Mouse (Mus musculus): ENCODE results near the gene Rpp25l.
"Not testable (repeated sequence)": the region's sequence is repeated elsewhere in the genome, so short reads cannot be mapped to it uniquely, and the experiment has no call there.

Gene Rpp25l

DNA sequence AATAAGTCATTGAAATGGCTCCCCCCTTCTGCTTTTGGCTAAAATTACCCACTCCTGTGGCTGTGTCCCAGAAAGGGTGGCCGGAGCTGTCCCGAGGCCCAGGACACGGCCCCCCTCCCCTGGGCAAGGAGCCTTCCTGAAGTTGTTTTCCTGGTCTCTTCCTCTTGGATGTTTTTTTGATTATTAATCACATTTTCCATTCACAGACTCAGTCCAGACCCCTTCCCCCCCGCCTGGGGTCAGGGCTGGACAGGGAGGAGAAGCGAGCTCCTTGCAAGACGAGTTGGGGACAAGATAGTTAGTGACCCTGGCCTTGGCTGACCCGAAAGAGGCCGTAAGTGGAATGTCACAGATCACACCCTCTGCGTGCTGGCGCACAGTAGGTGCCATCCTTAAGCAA is 13.6 kb downstream of the Rpp25l start, which contains the start of gene Il11ra1:
TSS of gene Il11ra1 (plus strand) at position 207 of the 400 bp plus-strand sequence.
- in situ Hi-C loops (cut with MboI, MseI): loop anchor here (5.0 to 25.0 kb wide), 2 partner anchors 473 to 987 kb away; partner anchors contain the start of genes Aptx and Dnaja1

DNA sequence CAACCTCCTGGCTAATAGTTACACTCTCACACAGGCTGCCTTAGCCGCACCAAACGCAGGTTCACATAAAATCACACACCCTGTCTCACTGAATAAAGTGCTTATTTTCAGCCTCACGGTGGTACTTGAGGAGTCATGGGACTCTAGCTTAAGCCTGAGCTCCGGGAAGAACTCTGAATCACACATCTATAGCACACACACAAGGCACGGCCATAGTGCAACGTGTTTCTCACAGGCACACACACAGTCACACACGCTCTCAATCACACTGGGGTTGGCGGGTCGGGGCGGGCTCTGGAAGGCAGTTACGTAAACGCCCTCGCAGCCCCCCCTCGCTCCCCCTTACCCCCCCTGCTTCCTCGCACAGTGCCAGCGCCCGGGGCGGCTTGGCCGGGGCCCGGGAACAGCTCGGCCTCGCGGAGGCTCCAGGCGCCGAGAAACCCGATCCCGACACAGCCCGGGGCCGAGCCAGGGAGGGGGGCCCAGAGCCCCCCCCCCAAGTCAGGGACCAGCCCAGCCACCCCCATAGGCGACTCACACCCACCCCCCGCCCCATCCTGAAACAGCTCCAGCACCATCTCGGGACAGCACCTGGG is 14.8 kb downstream of the Rpp25l start:
- in situ Hi-C loops (cut with MboI, MseI): loop anchor here (5.0 kb wide), 1 partner anchor 474 kb away; no protein-coding TSS in a partner anchor

DNA sequence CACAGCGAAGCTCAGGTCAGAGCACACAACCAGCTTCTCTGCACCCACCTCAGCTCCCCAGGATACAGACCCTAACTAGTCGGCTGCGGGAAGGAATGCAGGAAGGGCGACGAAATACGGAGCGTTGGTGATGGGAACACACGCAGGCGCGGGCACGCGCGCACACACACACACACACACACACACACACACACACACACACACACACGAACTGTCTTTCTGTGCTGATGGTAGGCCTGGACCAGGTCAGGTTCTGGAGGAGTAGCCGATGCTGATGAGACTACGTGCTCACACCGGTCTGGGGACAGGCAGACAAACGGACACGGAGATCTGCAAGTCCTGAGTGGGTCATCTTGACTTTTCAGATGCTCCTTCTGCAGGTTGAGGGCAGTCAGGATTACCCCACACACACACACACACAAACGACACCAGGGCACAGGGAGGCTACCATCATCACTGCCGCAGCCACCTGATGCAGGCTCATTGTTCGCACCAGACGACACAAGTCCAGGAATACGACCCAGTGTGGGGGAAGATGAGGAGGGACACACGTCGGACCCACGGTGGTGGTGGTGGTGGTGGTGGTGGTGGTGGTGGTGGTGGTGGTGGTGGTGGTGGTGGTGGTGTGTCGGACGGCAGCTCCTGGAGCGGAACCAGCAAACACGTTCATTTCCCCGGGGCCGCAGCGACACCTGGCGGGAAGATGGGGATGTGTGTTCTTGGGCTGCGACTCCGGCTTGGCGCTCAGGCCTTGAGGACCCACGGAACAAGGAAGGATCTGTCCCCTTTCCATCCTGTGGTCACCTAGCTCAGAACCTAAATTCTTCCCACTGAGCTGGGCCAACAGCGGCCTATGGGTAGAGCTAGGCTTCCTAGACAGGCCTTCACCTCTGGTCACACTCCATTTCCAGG is 16.1 kb downstream of the Rpp25l start, which contains the start of gene Cntfr:
TSS of gene Cntfr (minus strand) at position 160 of the 912 bp plus-strand sequence.
- in situ Hi-C loops (cut with MboI, MseI): loop anchor here (5.0 kb wide), 1 partner anchor 475 kb away; no protein-coding TSS in a partner anchor

DNA sequence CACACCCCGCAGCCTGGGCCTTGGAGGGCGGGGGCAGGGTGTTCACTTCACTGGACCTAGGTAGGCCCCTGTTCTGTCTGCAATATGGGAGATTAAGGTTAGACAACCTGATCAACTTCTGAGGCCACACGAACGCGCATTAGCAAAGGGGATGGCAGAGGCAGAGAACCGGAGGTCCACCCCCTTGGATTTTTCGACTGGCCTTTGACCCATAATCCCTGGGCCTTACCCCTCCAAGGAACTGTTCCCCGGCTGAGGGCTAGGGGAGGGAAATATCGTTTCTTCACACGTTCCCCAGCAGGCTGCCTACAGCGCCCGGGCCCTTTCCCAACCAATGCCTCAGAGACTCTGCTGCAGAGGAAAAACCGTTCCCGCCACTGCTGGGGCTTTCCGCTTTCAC is 16.9 kb downstream of the Rpp25l start:
- in situ Hi-C loops (cut with MboI, MseI): loop anchor here (5.0 kb wide), 1 partner anchor 476 kb away; no protein-coding TSS in a partner anchor

DNA sequence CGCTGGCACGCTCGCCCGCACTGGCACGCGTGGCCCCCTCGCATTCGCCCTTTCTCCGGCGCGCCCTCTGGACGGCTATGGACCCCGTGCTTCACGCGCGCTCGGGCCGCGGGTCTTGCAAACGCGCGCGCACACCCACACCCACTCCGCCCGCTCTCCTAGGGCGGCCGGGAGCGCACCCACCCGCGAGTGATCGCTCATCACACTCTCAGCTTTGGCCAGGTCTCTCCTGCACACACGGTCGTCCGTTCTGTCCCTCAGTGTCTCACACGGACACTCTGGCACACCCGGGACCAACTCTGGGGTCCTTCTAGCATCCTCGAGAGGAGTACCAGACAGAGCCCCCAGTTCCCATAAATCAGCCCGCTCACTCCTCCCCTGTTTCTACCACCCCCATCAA is 17.5 kb downstream of the Rpp25l start:
- in situ Hi-C loops (cut with MboI, MseI): loop anchor here (5.0 kb wide), 1 partner anchor 477 kb away; no protein-coding TSS in a partner anchor

DNA sequence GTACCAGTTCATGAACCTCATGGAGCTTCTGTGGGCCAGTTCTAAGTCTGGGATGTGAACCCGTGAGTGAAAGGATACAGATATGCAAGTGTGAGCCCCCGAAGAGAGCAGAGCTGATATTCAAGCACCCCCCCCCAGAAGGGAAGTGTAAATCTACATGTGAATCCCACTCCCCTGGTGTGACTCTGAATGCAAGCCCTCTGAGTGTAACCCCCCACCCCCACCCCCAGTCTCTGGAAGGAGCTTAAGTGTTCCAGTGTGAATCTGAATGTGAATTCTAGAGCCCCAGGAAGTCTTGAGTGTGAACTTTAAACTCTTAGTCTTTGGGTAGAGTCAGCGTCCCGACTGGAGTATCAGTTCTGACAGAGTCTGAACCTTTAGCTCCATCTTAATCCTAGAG is 19.8 kb downstream of the Rpp25l start:
- in situ Hi-C loops (cut with MboI, MseI): loop anchor here (5.0 kb wide), 1 partner anchor 979 kb away; no protein-coding TSS in a partner anchor

DNA sequence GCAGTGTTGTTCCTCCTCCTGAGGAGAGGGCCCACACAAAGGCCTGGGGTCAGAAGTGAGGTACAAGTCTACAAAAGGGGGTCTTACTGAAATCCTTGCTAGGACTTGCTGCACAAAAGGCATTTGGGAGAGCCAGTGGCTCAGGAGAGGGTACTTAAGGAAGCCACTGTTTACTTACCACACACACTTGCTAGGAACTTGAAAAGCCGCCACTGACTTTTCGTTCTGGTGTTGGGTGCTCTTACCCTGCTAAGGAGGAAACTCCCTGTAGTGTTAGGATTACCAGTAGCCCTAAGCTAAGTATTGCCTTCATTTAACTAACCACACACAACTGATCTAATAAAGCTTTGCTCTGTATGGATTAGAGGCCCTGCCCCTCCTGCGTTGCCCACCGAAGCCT is 23.3 kb downstream of the Rpp25l start:
- in situ Hi-C loops (cut with MboI, MseI): loop anchor here (5.0 kb wide), 1 partner anchor 982 kb away; no protein-coding TSS in a partner anchor

DNA sequence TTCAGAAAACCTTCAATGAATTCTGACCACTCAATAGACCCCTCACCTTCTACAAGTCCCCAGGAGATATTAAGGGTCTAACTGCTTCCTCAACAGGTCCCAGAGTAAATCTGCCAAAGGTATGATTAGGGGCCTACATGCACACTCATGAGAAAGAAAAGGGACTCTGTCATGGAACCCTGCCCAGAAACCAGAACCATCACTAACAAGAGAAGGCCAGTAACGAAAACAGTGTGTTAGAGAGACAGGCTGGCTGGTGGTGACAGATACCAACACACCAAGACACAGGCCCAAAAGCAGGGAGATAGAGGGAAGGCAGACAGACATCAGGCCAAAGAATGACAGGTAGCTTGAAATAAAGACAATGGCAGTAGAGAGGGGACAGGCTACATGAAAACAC is 24.8 kb downstream of the Rpp25l start:
- in situ Hi-C loops (cut with MboI, MseI): not testable (repeated sequence)

DNA sequence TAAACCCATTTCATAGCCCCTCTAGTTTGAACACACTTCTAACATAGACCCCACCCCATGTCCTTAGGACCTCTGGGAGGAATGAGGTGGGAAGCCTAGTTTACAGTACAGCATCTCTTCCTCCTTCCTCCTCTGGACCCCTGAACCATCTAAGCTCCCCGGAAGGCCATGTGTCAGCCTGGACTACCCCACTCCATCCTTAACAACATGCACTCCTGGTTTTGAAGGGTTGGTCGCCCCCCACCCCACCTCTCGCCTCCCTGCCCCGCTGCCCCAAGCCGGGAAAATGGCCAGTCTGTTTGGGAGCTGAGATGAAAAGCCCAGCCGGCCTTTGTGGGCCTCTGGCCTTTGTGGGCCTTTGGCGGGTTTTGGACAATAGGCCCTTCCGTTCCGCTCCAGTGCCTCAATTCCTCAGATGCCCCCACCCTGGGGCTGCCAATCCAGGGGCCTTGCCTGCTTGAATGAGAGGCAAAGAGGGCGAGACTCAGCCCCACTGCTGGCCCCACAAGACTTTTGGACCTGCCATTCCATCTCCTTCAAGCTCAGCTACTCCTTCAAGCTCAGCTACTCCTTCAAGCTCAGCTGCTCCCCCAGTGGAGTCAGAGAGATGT is 27.3 kb downstream of the Rpp25l start:
- in situ Hi-C loops (cut with MboI, MseI): not testable (repeated sequence)

DNA sequence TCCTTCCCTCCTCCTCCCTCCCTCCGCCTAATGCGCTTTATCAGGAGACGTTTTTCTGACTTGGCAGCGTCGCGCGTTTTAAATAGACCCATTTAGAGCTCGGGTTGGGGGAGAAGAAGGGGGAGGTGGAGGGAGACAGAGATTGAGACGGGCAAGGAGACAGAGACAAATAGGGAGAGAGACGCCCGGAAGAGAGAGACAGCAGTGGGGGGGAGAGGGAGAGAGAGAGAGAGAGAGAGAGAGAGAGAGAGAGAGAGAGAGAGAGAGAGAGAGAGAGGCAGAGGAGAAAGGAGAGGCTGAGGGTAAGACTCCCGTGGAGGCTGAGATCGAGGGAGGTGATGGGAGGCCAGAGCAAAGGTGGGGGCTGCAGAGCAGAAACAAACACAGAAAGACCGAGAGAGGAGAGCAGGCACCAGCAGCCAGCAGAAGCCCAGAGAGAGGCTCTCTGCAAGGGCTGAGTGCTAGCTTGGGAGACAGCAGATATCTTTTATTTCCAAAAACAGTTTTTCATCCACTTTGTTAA is 28.3 kb downstream of the Rpp25l start:
- in situ Hi-C loops (cut with MboI, MseI): not testable (repeated sequence)

DNA sequence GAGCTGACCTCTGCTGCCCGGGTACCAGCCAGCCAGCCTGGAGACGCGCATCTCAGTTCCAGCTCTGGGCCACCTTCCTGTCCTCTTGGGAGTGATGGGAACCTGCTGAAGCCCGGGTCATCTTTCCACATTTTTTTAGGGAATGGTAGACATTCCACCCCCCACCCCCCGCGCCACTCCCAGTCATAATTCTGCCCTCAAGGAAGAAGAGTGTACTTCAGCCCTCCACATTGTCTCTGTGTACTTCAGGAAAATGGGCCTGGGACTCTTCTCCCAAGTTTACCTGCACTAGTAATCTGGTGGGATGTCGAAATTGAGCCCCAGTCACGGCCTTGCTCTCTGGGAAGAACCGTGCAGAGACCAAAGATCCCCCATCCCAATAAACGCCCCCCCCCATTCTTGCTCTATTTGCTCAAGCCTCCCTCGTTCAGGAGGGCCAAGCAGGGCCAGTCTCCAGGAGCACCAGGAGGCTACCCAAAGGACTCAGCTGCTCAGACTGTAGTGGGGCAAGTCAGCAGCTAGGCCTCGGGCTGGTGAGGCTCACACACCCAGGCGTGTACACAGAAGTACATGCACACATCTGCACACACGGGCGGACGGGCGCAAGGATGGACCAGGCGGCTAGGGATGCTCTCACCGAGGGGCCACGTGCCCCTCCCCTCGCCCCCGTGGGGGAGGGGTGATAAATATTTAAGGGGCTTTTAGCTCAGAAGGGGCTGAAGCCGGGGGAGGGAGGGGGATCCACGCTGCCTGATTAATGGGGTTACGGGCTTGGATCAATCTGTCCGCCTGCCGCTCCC is 29.0 kb downstream of the Rpp25l start:
- in situ Hi-C loops (cut with MboI, MseI): not testable (repeated sequence)

DNA sequence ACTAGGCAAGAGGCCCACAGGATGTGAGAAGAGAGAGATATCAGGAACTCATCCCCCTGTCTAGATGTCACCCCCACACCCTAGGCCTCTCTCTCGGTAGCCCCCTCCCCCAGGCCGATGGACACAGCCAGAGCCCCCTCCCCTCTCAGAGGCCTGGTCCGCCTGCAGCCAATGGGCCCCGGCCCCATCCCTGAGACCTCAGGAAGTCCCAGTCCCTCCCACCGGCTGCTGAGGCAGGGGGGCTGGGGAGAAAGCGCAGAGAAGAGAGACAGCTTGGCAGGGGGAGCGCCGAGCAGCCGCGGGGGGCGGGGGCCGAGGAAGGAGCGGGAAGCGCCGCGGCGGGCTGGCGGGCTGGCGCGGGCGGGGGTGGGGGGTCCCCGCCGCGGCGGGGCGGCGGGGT is 30.0 kb downstream of the Rpp25l start:
- in situ Hi-C loops (cut with MboI, MseI): not testable (repeated sequence)

DNA sequence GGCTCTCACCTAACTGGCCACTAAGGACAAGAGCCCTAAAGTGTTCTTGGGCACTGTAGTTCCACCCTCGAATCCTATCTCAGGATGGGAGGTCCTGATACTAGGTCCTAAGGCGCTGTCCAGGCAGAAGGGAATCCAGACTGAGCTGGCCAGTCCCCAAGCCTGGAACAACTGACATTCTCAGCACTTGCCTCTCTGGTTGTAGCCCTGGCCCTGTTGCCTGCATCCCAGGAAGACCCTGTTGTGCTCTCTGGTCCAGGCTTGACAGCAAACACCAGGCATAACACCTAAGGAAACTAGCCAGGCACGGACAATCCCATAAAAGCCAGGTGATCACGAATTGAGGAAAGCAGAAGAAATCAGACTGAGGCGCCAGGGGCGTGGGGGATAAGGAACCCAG is 30.5 kb downstream of the Rpp25l start:
- in situ Hi-C loops (cut with MboI, MseI): no loop called here

DNA sequence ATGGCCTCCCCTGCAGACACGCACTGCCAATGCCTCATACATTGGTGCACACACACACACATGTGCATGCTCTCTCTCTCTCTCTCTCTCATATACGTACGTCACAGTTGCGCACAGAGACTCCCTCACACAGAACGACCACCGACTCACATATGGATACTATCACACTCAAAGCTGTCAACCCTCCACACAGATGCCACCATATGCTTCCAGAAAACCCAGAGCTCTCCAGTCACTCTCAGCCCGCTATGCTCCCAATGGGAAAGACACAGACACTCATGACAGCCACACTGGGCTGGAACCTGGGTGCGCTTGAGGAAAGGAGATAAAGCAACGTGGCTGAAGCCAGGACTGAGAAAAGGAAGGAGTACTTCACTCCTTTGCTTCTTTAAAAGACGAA is 31.4 kb downstream of the Rpp25l start:
- in situ Hi-C loops (cut with MboI, MseI): no loop called here

DNA sequence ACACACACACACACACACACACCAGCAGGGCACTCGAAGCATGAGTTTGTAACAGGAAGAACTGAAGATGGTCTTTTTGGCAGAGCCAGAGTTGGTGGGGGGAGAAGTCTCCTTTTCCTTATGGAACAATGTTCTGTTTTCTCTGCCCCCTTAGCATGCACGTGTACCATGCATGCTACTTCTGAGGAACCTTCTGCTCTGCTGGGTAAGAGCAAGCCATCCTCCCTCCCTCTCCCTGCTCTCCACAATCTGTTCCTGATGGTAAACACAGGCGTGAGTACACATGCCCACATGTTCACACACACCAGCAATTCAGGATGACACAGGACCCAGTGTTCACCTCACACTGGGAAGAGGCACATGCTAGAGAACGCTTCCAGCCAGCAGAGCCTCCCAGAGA is 32.2 kb downstream of the Rpp25l start:
- in situ Hi-C loops (cut with MboI, MseI): no loop called here

DNA sequence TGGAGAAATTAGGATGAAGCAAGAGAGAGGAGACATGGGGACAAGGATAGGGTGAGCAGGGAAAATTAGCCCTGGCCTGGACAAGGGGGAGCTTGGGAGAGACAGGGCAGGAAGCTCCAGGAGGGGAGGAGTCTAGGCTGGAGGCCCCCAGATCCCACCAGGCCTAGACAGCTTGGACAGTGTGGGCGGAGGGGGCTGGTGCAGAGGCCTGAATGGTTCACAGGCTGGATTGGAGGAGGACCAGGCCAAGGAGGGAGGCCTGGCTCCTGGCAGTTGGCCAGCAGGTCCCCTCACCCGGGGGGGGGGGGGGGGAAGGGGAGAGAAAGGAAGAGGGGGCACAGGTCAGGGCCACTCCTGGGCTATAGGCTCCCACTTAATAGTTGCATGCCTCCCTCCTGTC is 34.0 kb downstream of the Rpp25l start:
- in situ Hi-C loops (cut with MboI, MseI): no loop called here

DNA sequence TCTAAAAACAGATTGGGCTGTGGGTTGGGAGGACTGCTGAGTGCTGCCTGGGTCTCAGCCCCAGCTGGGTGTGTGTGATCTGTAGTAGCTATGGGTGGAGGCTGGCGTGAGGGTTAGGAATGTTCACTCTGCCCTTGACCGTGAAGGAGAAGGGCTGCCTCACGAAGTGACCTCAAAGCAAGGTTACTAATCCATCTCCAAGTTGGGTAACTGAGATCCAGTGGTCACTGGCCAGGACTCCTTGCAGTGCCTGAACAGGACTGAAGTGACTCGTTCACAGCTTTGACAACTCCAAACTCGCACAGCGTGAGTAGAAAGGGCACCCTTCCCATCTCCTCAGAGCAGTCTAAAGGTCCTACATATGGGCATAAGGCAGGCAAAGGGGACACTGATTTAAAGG is 34.5 kb downstream of the Rpp25l start:
- in situ Hi-C loops (cut with MboI, MseI): no loop called here

DNA sequence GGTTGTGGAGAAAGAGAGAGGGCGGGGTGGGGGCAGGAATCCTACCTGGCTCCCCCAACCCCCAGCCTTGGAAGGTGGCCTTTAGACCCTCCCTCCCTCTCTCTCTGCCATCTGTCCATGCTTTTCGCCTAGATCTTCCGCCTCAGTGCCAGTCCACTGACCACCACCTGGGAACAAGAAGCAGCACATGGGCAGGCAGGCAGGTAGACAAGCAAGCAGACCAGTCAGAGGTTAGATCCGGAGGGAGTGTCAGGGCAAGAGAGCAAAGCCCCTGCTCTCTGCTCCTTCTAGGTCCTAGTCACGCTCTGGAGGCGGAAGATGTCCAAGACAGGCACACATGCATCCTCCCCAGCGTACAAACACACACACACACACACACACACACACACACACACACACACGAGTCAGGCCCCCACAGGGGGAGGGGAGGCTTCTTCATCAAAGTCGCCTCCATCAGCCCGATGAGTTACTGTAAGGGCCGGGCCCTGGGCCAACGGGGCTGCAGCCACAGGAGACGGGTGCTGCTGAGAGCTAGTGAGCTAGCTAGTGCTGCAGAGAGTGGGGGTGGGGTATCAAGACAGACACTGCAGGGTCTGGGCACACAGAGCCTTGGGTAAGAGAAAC is 36.2 kb downstream of the Rpp25l start:
- in situ Hi-C loops (cut with MboI, MseI): no loop called here

DNA sequence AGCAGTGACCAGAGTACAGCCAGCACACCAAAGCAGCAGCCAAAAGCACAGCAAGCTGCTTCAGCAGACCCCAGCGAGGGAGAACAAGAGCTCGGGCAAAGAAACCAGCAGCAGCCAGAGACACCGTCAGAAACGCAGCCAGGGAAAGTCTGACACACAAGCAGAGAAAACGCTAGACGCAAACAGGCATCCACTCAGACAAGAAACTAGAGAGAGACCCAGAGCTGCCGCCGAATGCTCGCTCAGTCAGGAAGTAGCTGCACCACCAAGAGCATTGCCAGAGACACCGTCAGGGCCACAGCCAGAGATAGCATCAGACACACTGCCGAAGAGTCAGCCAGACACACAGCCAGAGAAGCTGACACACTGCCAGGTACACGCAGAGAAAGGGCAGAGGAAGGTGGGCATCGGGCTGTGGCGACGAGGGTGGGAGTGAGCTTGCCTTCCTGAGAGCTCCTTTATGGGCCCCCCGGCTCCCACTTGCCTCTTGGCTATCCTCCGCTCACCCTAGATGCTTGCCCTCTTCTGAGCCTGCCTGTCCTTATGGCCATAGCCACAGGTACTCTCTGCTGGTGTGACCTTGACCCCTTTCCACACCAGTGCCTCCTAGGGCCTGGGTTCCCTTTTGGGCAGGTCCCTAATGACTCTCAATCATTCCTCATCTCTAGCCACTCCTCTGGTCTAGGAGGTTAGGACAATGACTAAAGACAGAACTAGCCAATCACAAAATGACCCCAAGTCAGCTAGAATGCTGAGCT is 36.9 kb downstream of the Rpp25l start:
- in situ Hi-C loops (cut with MboI, MseI): no loop called here

DNA sequence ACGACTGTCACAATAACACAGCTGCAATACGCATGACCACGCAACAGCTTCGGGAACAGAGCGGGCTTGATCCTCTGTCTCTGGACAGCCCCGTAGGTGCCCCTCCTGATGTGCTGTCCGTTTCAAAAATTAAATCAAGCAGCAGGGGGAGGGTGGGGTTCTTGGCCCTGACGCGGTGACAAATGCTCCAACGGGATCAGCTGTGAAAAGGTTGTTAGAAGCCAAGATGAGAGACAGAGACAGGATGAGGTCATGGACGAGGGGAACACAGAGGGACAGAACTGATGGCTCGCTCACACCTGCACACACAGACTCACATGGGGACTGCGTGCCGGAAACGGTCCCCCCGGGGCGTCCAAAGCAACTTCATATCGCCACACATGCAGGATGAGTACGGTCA is 40.1 kb downstream of the Rpp25l start:
- in situ Hi-C loops (cut with MboI, MseI): no loop called here

Data from T-helper 1 cell (primary cell).